Mouse (Mus musculus) lung, adult 2 months (tissue): ENCODE measurements at regions not wholly inside any gene's neighbourhood (a gene's known extent, or its start where the extent isn't known, plus 50 kb on each side); places are given as distances from the start of the nearest gene placed in this dataset.

Source experiments
- CTCF ChIP-seq: fragments of 200-500 bp; IDR thresholded peaks from 2 replicates; pipeline ENCODE4 v1.5.1; 2011; ENCODE audit warnings: mild to moderate bottlenecking, low read length, control low read depth; ENCODE audit not compliant: insufficient read depth
- POLR2A ChIP-seq: fragments of 200-500 bp; IDR thresholded peaks from 2 replicates; pipeline ENCODE4 v1.6.1; 2011; ENCODE audit warnings: low read depth, mild to moderate bottlenecking, control low read depth, low read length, borderline replicate concordance; ENCODE audit errors: extremely low read depth

- TF ChIP-seq CTCF (no peak), POLR2A (no peak)
Measured at GRCm38 (mm10) chr6:99843507-99843906, 117.3 kb upstream of the Prok2 start.
